Mouse (Mus musculus): ENCODE results near the gene Olfml3. TPM values are rescaled to one million over a fixed set of nuclear protein-coding genes. Genes with fewer than 3 reads are reported as not detected.

The Olfml3 gene
- polyA plus RNA-seq, 1 experiment from 2014 or later, result 3.4 TPM

GRCm38 (mm10) chr3:103737061-103737754 is 593 bp downstream of the Olfml3 start:
- Histone ChIP-seq H3K4me3 (peak overlapping the region; percentile 27; the same call in 1 of the 2 replicates), H3K27ac (peak overlapping the region; percentile 23; the same call in 1 of the 2 replicates), H3K27me3 (replicated peaks) (no peaks in the 10 kb centered on the region), H3K9ac (no peak overlapping the region), H3K4me1 (peaks cover 28% of the 10 kb centered on the region), H3K36me3 (peaks cover 27% of the 10 kb centered on the region), H3K4me2 (peak overlapping the region; percentile 64), H3K9me3 (replicated peaks) (no peaks in the 10 kb centered on the region)
- no peak for ATAC-seq
- 72% methylated on average over 16 of the region's 16 CpGs for WGBS (ENCODE audit: insufficient replicate concordance)

- H3K9ac ChIP-seq, result no peak overlapping the region
- no peak overlapping the region for H3K27ac ChIP-seq
- peaks cover 28% of the 10 kb centered on the region for H3K4me1 ChIP-seq
- ATAC-seq, result no peak
- H3K4me3 ChIP-seq, result no peak overlapping the region
- H3K4me2 ChIP-seq, result no peak overlapping the region
- H3K36me3 ChIP-seq, result peaks cover 14% of the 10 kb centered on the region
- no peaks in the 10 kb centered on the region for H3K27me3 ChIP-seq (replicated peaks)
- 86% methylated on average over 28 of the region's 28 CpGs for WGBS (ENCODE audit: insufficient replicate concordance)
- H3K9me3 ChIP-seq (replicated peaks), result no peaks in the 10 kb centered on the region
Observed at GRCm38 (mm10) chr3:103735776-103736600, 1.8 kb downstream of the Olfml3 start.

- 0 out of 2 replicates have a peak overlapping the region, but pooled peaks have one; percentile 3 for H3K4me2 ChIP-seq
- no peak for ATAC-seq
- H3K9me3 ChIP-seq (replicated peaks), result no peaks in the 10 kb centered on the region
- H3K27me3 ChIP-seq (replicated peaks), result no peaks in the 10 kb centered on the region
- peaks cover 7% of the 10 kb centered on the region for H3K36me3 ChIP-seq
- peak overlapping the region; percentile 1; the same call in 1 of the 2 replicates for H3K27ac ChIP-seq
- WGBS (ENCODE audit: insufficient replicate concordance), result 40% methylated on average over 11 of the region's 11 CpGs
- no peak overlapping the region for H3K9ac ChIP-seq
- H3K4me3 ChIP-seq, result no peak overlapping the region
- peaks cover 28% of the 10 kb centered on the region for H3K4me1 ChIP-seq
Observed at GRCm38 (mm10) chr3:103734696-103735519, 2.9 kb downstream of the Olfml3 start.

- Histone ChIP-seq H3K9ac (no peak overlapping the region), H3K4me3 (no peak overlapping the region), H3K4me1 (peaks cover 28% of the 10 kb centered on the region), H3K27me3 (replicated peaks) (no peaks in the 10 kb centered on the region), H3K4me2 (no peak overlapping the region), H3K36me3 (peaks cover 7% of the 10 kb centered on the region), H3K27ac (no peak overlapping the region), H3K9me3 (replicated peaks) (no peaks in the 10 kb centered on the region)
- ATAC-seq, result no peak
- WGBS (ENCODE audit: insufficient replicate concordance), result 70% methylated on average over 19 of the region's 19 CpGs
Observed at GRCm38 (mm10) chr3:103733799-103734695, 3.8 kb downstream of the Olfml3 start.

- no peak overlapping the region for H3K4me2 ChIP-seq
- ATAC-seq, result no peak
- WGBS (ENCODE audit: insufficient replicate concordance), result 49% methylated on average over 2 of the region's 2 CpGs
- H3K27ac ChIP-seq, result no peak overlapping the region
- H3K36me3 ChIP-seq, result peaks cover 7% of the 10 kb centered on the region
- H3K9me3 ChIP-seq (replicated peaks), result no peaks in the 10 kb centered on the region
- no peak overlapping the region for H3K9ac ChIP-seq
- H3K4me3 ChIP-seq, result no peak overlapping the region
- no peaks in the 10 kb centered on the region for H3K27me3 ChIP-seq (replicated peaks)
- peaks cover 20% of the 10 kb centered on the region for H3K4me1 ChIP-seq
Observed at GRCm38 (mm10) chr3:103733176-103733575, 4.6 kb downstream of the Olfml3 start.

- no peak overlapping the region for H3K4me3 ChIP-seq
- H3K9me3 ChIP-seq (replicated peaks), result no peaks in the 10 kb centered on the region
- peaks cover 11% of the 10 kb centered on the region; the same call in 1 of the 2 replicates for H3K4me1 ChIP-seq
- H3K4me2 ChIP-seq, result no peak overlapping the region
- WGBS (ENCODE audit: insufficient replicate concordance), result 79% methylated on average over 3 of the region's 3 CpGs
- no peak for ATAC-seq
- H3K9ac ChIP-seq, result no peak overlapping the region
- H3K36me3 ChIP-seq, result peaks cover 7% of the 10 kb centered on the region
- no peak overlapping the region for H3K27ac ChIP-seq
- no peaks in the 10 kb centered on the region for H3K27me3 ChIP-seq (replicated peaks)
Observed at GRCm38 (mm10) chr3:103732116-103732515, 5.7 kb downstream of the Olfml3 start.

- H3K9ac ChIP-seq, result no peak overlapping the region
- no peaks in the 10 kb centered on the region for H3K9me3 ChIP-seq (replicated peaks)
- H3K4me3 ChIP-seq, result no peak overlapping the region
- WGBS (ENCODE audit: insufficient replicate concordance), result 69% methylated on average over 9 of the region's 9 CpGs
- no peaks in the 10 kb centered on the region for H3K27me3 ChIP-seq (replicated peaks)
- H3K4me2 ChIP-seq, result no peak overlapping the region
- no peak for ATAC-seq
- no peaks in the 10 kb centered on the region for H3K36me3 ChIP-seq
- no peak overlapping the region for H3K27ac ChIP-seq
- H3K4me1 ChIP-seq, result peaks cover 6% of the 10 kb centered on the region; the same call in 1 of the 2 replicates
Observed at GRCm38 (mm10) chr3:103729850-103730249, 8.0 kb downstream of the Olfml3 start.

GRCm38 (mm10) chr3:103727813-103728326 is 9.9 kb downstream of the Olfml3 start:
- no peak for ATAC-seq
- Histone ChIP-seq H3K27me3 (replicated peaks) (no peaks in the 10 kb centered on the region), H3K9ac (no peak overlapping the region), H3K27ac (no peak overlapping the region), H3K4me3 (no peak overlapping the region), H3K36me3 (no peaks in the 10 kb centered on the region), H3K4me2 (no peak overlapping the region), H3K4me1 (peaks cover 6% of the 10 kb centered on the region; the same call in 1 of the 2 replicates), H3K9me3 (replicated peaks) (no peaks in the 10 kb centered on the region)
- 37% methylated on average over 2 of the region's 2 CpGs for WGBS (ENCODE audit: insufficient replicate concordance)

- H3K36me3 ChIP-seq, result no peaks in the 10 kb centered on the region
- no peak for ATAC-seq
- 65% methylated on average over 3 of the region's 3 CpGs for WGBS (ENCODE audit: insufficient replicate concordance)
- H3K27ac ChIP-seq, result no peak overlapping the region
- no peak overlapping the region for H3K4me2 ChIP-seq
- H3K4me3 ChIP-seq, result no peak overlapping the region
- H3K9me3 ChIP-seq (replicated peaks), result no peaks in the 10 kb centered on the region
- no peaks in the 10 kb centered on the region for H3K27me3 ChIP-seq (replicated peaks)
- H3K9ac ChIP-seq, result no peak overlapping the region
- peaks cover 6% of the 10 kb centered on the region; the same call in 1 of the 2 replicates for H3K4me1 ChIP-seq
Observed at GRCm38 (mm10) chr3:103726642-103727041, 11.2 kb downstream of the Olfml3 start.

GRCm38 (mm10) chr3:103724137-103724536 is 13.7 kb downstream of the Olfml3 start:
- Histone ChIP-seq H3K4me3 (no peak overlapping the region), H3K27me3 (replicated peaks) (no peaks in the 10 kb centered on the region), H3K9ac (no peak overlapping the region), H3K4me2 (no peak overlapping the region), H3K27ac (no peak overlapping the region), H3K9me3 (replicated peaks) (no peaks in the 10 kb centered on the region), H3K36me3 (no peaks in the 10 kb centered on the region), H3K4me1 (peaks cover 6% of the 10 kb centered on the region; the same call in 1 of the 2 replicates)
- ATAC-seq, result peak; percentile 79
- WGBS (ENCODE audit: insufficient replicate concordance), result 31% methylated on average over 3 of the region's 3 CpGs

- ATAC-seq, result no peak
- no peak overlapping the region for H3K4me3 ChIP-seq
- H3K9me3 ChIP-seq (replicated peaks), result no peaks in the 10 kb centered on the region
- WGBS (ENCODE audit: insufficient replicate concordance), result 77% methylated on average over 4 of the region's 4 CpGs
- H3K27me3 ChIP-seq (replicated peaks), result no peaks in the 10 kb centered on the region
- no peak overlapping the region for H3K9ac ChIP-seq
- H3K27ac ChIP-seq, result no peak overlapping the region
- H3K4me1 ChIP-seq, result no peaks in the 10 kb centered on the region
- no peaks in the 10 kb centered on the region for H3K36me3 ChIP-seq
- no peak overlapping the region for H3K4me2 ChIP-seq
Observed at GRCm38 (mm10) chr3:103718728-103719127, 19.1 kb downstream of the Olfml3 start.
